Mouse (Mus musculus) spleen, adult 2 months (tissue): ENCODE data around the gene Stn1.

ENCODE experiments used
- CTCF ChIP-seq: fragments of 200-500 bp; IDR thresholded peaks from 2 replicates; pipeline ENCODE4 v1.5.1; 2011; ENCODE audit warnings: mild to moderate bottlenecking, inconsistent platforms; ENCODE audit not compliant: insufficient read depth, insufficient read length, insufficient replicate concordance; ENCODE audit errors: extremely low read depth
- POLR2A ChIP-seq: fragments of 200-500 bp; IDR thresholded peaks from 2 replicates; pipeline ENCODE4 v1.6.1; 2011; ENCODE audit warnings: low read depth, low read length, inconsistent platforms

DNA sequence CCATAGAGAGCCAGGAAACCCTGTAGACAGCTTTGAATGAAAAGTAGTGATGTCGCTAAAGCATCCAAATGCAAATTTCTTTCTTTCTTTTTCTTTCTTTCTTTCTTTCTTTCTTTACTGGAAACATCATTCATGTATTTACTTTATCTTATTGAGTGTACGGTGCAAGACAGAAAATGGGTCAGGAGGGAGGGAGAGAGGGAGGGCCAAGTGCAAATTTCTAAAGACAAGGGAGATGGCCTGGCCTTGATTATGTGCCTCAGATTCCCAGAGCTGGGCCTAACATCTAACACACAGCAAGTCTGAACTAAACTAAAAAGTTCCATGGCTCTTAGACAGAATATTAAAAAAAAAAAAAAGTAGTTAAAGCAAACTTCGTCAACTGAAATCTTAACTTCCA lies 63.9 kb downstream of the Stn1 start:
- TF ChIP-seq POLR2A (no peak), CTCF (no peak)
